Mouse (Mus musculus): Measurements from ENCODE around the gene Cpsf4. TPM values are rescaled to one million over a fixed set of nuclear protein-coding genes. Genes with fewer than 3 reads are reported as not detected.

Cpsf4 gene
- polyA plus RNA-seq, 1 experiment from 2014 or later = 17.2 TPM

- Histone ChIP-seq H3K9ac (ENCODE audit: low read depth, low read length) (peak overlapping the region; percentile 99), H3K4me3 (ENCODE audit: low read depth, low read length) (peak overlapping the region; percentile 82), H3K27ac (ENCODE audit: low read depth, low read length) (peak overlapping the region; percentile 95), H3K9me3 (replicated peaks; ENCODE audit: control insufficient read depth, low read length) (no peaks in the 10 kb centered on the region), H3K4me1 (ENCODE audit: control insufficient read depth, insufficient read depth, low read length) (peaks cover 13% of the 10 kb centered on the region), H3K4me2 (peak overlapping the region; percentile 94), H3K27me3 (ENCODE audit: control insufficient read depth, insufficient read depth, low read length) (no peaks in the 10 kb centered on the region), H3K36me3 (ENCODE audit: control insufficient read depth, insufficient read depth, low read length) (peaks cover 27% of the 10 kb centered on the region)
- ATAC-seq (replicated peaks; ENCODE audit: insufficient number of reproducible peaks, low FRiP score, low TSS enrichment) = peak; percentile 84
- WGBS (ENCODE audit: insufficient replicate concordance) = 1% methylated on average over 41 of the region's 41 CpGs
These were observed 24.1 kb downstream of the Cpsf4 start for GRCm38 (mm10) chr5:145190875-145191798.

- peak within 1 kb of the TSS; percentile 94 for H3K4me2 ChIP-seq
- no peaks in the 10 kb centered on the region for H3K27me3 ChIP-seq (ENCODE audit: control insufficient read depth, insufficient read depth, low read length)
- H3K27ac ChIP-seq (ENCODE audit: low read depth, low read length) = peak within 1 kb of the TSS; percentile 95
- peak within 1 kb of the TSS; percentile 99 for H3K9ac ChIP-seq (ENCODE audit: low read depth, low read length)
- 87% methylated on average over 2 of the region's 2 CpGs for WGBS (ENCODE audit: insufficient replicate concordance)
- peaks cover 19% of the 10 kb centered on the region for H3K36me3 ChIP-seq (ENCODE audit: control insufficient read depth, insufficient read depth, low read length)
- peak within 1 kb of the TSS; percentile 82 for H3K4me3 ChIP-seq (ENCODE audit: low read depth, low read length)
- H3K4me1 ChIP-seq (ENCODE audit: control insufficient read depth, insufficient read depth, low read length) = peaks cover 13% of the 10 kb centered on the region
- ATAC-seq (replicated peaks; ENCODE audit: insufficient number of reproducible peaks, low FRiP score, low TSS enrichment) = no peak
- no peaks in the 10 kb centered on the region for H3K9me3 ChIP-seq (replicated peaks; ENCODE audit: control insufficient read depth, low read length)
These were observed 24.9 kb downstream of the Cpsf4 start, which contains the start of gene Atp5j2 for GRCm38 (mm10) chr5:145191962-145192361. TSS of gene Atp5j2 (minus strand) at chr5:145192062.

GRCm38 (mm10) chr5:145200387-145200786, 33.4 kb downstream of the Cpsf4 start:
- Histone ChIP-seq H3K4me1 (ENCODE audit: control insufficient read depth, insufficient read depth, low read length) (peaks cover 10% of the 10 kb centered on the region), H3K9me3 (replicated peaks; ENCODE audit: control insufficient read depth, low read length) (no peaks in the 10 kb centered on the region), H3K27ac (ENCODE audit: low read depth, low read length) (no peak overlapping the region), H3K36me3 (ENCODE audit: control insufficient read depth, insufficient read depth, low read length) (peaks cover 3% of the 10 kb centered on the region; the same call in 1 of the 2 replicates), H3K4me2 (peak overlapping the region; percentile 96), H3K27me3 (ENCODE audit: control insufficient read depth, insufficient read depth, low read length) (no peaks in the 10 kb centered on the region), H3K4me3 (ENCODE audit: low read depth, low read length) (peak overlapping the region; percentile 79), H3K9ac (ENCODE audit: low read depth, low read length) (no peak overlapping the region)
- WGBS (ENCODE audit: insufficient replicate concordance) = 76% methylated on average over 7 of the region's 7 CpGs
- ATAC-seq (replicated peaks; ENCODE audit: insufficient number of reproducible peaks, low FRiP score, low TSS enrichment) = no peak

GRCm38 (mm10) chr5:145201321-145201991, 34.4 kb downstream of the Cpsf4 start, which contains the start of gene Zkscan14:
TSS of gene Zkscan14 (minus strand) at chr5:145201868.
- no peaks in the 10 kb centered on the region for H3K27me3 ChIP-seq (ENCODE audit: control insufficient read depth, insufficient read depth, low read length)
- no peaks in the 10 kb centered on the region; the same call in 1 of the 2 replicates for H3K36me3 ChIP-seq (ENCODE audit: control insufficient read depth, insufficient read depth, low read length)
- peaks cover 16% of the 10 kb centered on the region for H3K4me1 ChIP-seq (ENCODE audit: control insufficient read depth, insufficient read depth, low read length)
- WGBS (ENCODE audit: insufficient replicate concordance) = 1% methylated on average over 37 of the region's 37 CpGs
- H3K4me2 ChIP-seq = peak within 1 kb of the TSS; percentile 96
- ATAC-seq (replicated peaks; ENCODE audit: insufficient number of reproducible peaks, low FRiP score, low TSS enrichment) = no peak; the same call in 1 of the 2 replicates
- H3K9me3 ChIP-seq (replicated peaks; ENCODE audit: control insufficient read depth, low read length) = no peaks in the 10 kb centered on the region
- H3K9ac ChIP-seq (ENCODE audit: low read depth, low read length) = peak within 1 kb of the TSS; percentile 73
- H3K27ac ChIP-seq (ENCODE audit: low read depth, low read length) = peak within 1 kb of the TSS; percentile 3; the same call in 1 of the 2 replicates
- peak within 1 kb of the TSS; percentile 79 for H3K4me3 ChIP-seq (ENCODE audit: low read depth, low read length)

GRCm38 (mm10) chr5:145202446-145202845, 35.4 kb downstream of the Cpsf4 start:
- 42% methylated on average over 3 of the region's 3 CpGs for WGBS (ENCODE audit: insufficient replicate concordance)
- Histone ChIP-seq H3K4me1 (ENCODE audit: control insufficient read depth, insufficient read depth, low read length) (peaks cover 16% of the 10 kb centered on the region), H3K9me3 (replicated peaks; ENCODE audit: control insufficient read depth, low read length) (peaks cover 2% of the 10 kb centered on the region; the same call in 1 of the 2 replicates), H3K36me3 (ENCODE audit: control insufficient read depth, insufficient read depth, low read length) (no peaks in the 10 kb centered on the region; the same call in none of the 2 replicates), H3K4me2 (no peak overlapping the region), H3K9ac (ENCODE audit: low read depth, low read length) (no peak overlapping the region), H3K27ac (ENCODE audit: low read depth, low read length) (no peak overlapping the region), H3K4me3 (ENCODE audit: low read depth, low read length) (no peak overlapping the region), H3K27me3 (ENCODE audit: control insufficient read depth, insufficient read depth, low read length) (no peaks in the 10 kb centered on the region)
- ATAC-seq (replicated peaks; ENCODE audit: insufficient number of reproducible peaks, low FRiP score, low TSS enrichment) = no peak

GRCm38 (mm10) chr5:145203936-145204691, 37.1 kb downstream of the Cpsf4 start, which contains the start of gene Zkscan5:
TSS of gene Zkscan5 (plus strand) at chr5:145204562.
- H3K9ac ChIP-seq (ENCODE audit: low read depth, low read length) = peak within 1 kb of the TSS; percentile 81
- H3K4me2 ChIP-seq = peak within 1 kb of the TSS; percentile 79
- H3K36me3 ChIP-seq (ENCODE audit: control insufficient read depth, insufficient read depth, low read length) = peaks cover 3% of the 10 kb centered on the region; the same call in 1 of the 2 replicates
- H3K4me1 ChIP-seq (ENCODE audit: control insufficient read depth, insufficient read depth, low read length) = peaks cover 16% of the 10 kb centered on the region
- H3K4me3 ChIP-seq (ENCODE audit: low read depth, low read length) = peak within 1 kb of the TSS; percentile 62
- peak within 1 kb of the TSS; percentile 88 for H3K27ac ChIP-seq (ENCODE audit: low read depth, low read length)
- WGBS (ENCODE audit: insufficient replicate concordance) = under 1% methylated on average over 22 of the region's 22 CpGs
- H3K9me3 ChIP-seq (replicated peaks; ENCODE audit: control insufficient read depth, low read length) = peaks cover 2% of the 10 kb centered on the region; the same call in 1 of the 2 replicates
- no peaks in the 10 kb centered on the region for H3K27me3 ChIP-seq (ENCODE audit: control insufficient read depth, insufficient read depth, low read length)
- ATAC-seq (replicated peaks; ENCODE audit: insufficient number of reproducible peaks, low FRiP score, low TSS enrichment) = peak; percentile 95

GRCm38 (mm10) chr5:145205041-145205440, 38.0 kb downstream of the Cpsf4 start:
- ATAC-seq (replicated peaks; ENCODE audit: insufficient number of reproducible peaks, low FRiP score, low TSS enrichment) = no peak
- Histone ChIP-seq H3K4me1 (ENCODE audit: control insufficient read depth, insufficient read depth, low read length) (peaks cover 16% of the 10 kb centered on the region), H3K9me3 (replicated peaks; ENCODE audit: control insufficient read depth, low read length) (peaks cover 2% of the 10 kb centered on the region; the same call in 1 of the 2 replicates), H3K4me3 (ENCODE audit: low read depth, low read length) (peak overlapping the region; percentile 62), H3K4me2 (peak overlapping the region; percentile 79), H3K27ac (ENCODE audit: low read depth, low read length) (peak overlapping the region; percentile 70), H3K27me3 (ENCODE audit: control insufficient read depth, insufficient read depth, low read length) (no peaks in the 10 kb centered on the region), H3K9ac (ENCODE audit: low read depth, low read length) (peak overlapping the region; percentile 72), H3K36me3 (ENCODE audit: control insufficient read depth, insufficient read depth, low read length) (peaks cover 6% of the 10 kb centered on the region; the same call in 1 of the 2 replicates)
- WGBS (ENCODE audit: insufficient replicate concordance) = 12% methylated on average over 9 of the region's 9 CpGs

- WGBS (ENCODE audit: insufficient replicate concordance) = 96% methylated on average over 6 of the region's 6 CpGs
- Histone ChIP-seq H3K9me3 (replicated peaks; ENCODE audit: control insufficient read depth, low read length) (peaks cover 2% of the 10 kb centered on the region; the same call in 1 of the 2 replicates), H3K9ac (ENCODE audit: low read depth, low read length) (no peak overlapping the region), H3K27ac (ENCODE audit: low read depth, low read length) (no peak overlapping the region), H3K4me2 (no peak overlapping the region), H3K27me3 (ENCODE audit: control insufficient read depth, insufficient read depth, low read length) (no peaks in the 10 kb centered on the region), H3K4me3 (ENCODE audit: low read depth, low read length) (no peak overlapping the region), H3K36me3 (ENCODE audit: control insufficient read depth, insufficient read depth, low read length) (peaks cover 17% of the 10 kb centered on the region), H3K4me1 (ENCODE audit: control insufficient read depth, insufficient read depth, low read length) (peaks cover 8% of the 10 kb centered on the region)
- no peak for ATAC-seq (replicated peaks; ENCODE audit: insufficient number of reproducible peaks, low FRiP score, low TSS enrichment)
These were observed 40.4 kb downstream of the Cpsf4 start for GRCm38 (mm10) chr5:145207385-145207784.
